9 mouse cellular contexts compared by ENCODE assay signal in genomic region chr7:101503351-101503750, GRCm38 (mm10).
DNase-seq lines count a peak whose midpoint lies in the region; ATAC-seq and TF ChIP-seq lines count a peak whose summit lies in the region.
"Had no signal": no experiment of that assay in that cellular context is flagged by ENCODE, and none has a peak within 500 bp of the region (broad histone marks: within the 10 kb centered on the region; RNA-seq: fewer than 3 reads in every experiment).

No protein-coding gene starts in this region.

- ATAC-seq in limb, embryonic 11.5 days (ENCODE audit: insufficient number of reproducible peaks, low FRiP score, low TSS enrichment, low read depth): no peak
- ATAC-seq in neural tube, embryonic 14.5 days (ENCODE audit: low read depth): peak; percentile 18; the same call in 1 of the 2 replicates

- H3K27ac ChIP-seq in cortical plate, adult 2 months (ENCODE audit: insufficient read depth, low read length): no peak overlapping the region
- H3K27ac ChIP-seq in limb, embryonic 11.5 days (replicated peaks; ENCODE audit: low read depth, low read length): no peak overlapping the region
- H3K27ac ChIP-seq in neural tube, embryonic 14.5 days (ENCODE audit: low read depth, low read length): no peak overlapping the region
- H3K27ac ChIP-seq: embryonic facial prominence, embryonic 13.5 days had no signal

- no peak overlapping the region for H3K4me3 ChIP-seq in cortical plate, adult 2 months (ENCODE audit: insufficient read depth, low read length)
- H3K4me3 ChIP-seq in limb, embryonic 11.5 days (ENCODE audit: low read depth, low read length): no peak overlapping the region
- no peak overlapping the region for H3K4me3 ChIP-seq in neural tube, embryonic 14.5 days (ENCODE audit: low read depth, low read length)
- H3K4me3 ChIP-seq: embryonic facial prominence, embryonic 13.5 days had no signal

- intact Hi-C loops in heart, postnatal 25 days (cut with DNase I): loop anchor here (1.0 to 2.0 kb wide), 2 partner anchors 37 to 53 kb away; no protein-coding TSS in a partner anchor

- no peaks in the 10 kb centered on the region for H3K36me3 ChIP-seq in limb, embryonic 11.5 days (ENCODE audit: control insufficient read depth, insufficient read depth, low read length)
- H3K36me3 ChIP-seq in neural tube, embryonic 14.5 days (ENCODE audit: control insufficient read depth, insufficient read depth, low read length): no peaks in the 10 kb centered on the region
- H3K36me3 ChIP-seq: embryonic facial prominence, embryonic 13.5 days had no signal

- peaks cover 8% of the 10 kb centered on the region; the same call in 1 of the 2 replicates for H3K27me3 ChIP-seq in limb, embryonic 11.5 days (ENCODE audit: control insufficient read depth, insufficient read depth, low read length)
- H3K27me3 ChIP-seq in neural tube, embryonic 14.5 days (ENCODE audit: control insufficient read depth, insufficient read depth, low read length): peaks cover 6% of the 10 kb centered on the region; the same call in 1 of the 2 replicates

- H3K4me1 ChIP-seq in cortical plate, adult 2 months (ENCODE audit: control insufficient read depth, insufficient read depth, low read length): peaks cover 9% of the 10 kb centered on the region
- H3K4me1 ChIP-seq in limb, embryonic 11.5 days (ENCODE audit: control insufficient read depth, insufficient read depth, low read length): no peaks in the 10 kb centered on the region
- H3K4me1 ChIP-seq in neural tube, embryonic 14.5 days (ENCODE audit: control insufficient read depth, insufficient read depth, low read length): no peaks in the 10 kb centered on the region

- H3K9me3 ChIP-seq in limb, embryonic 11.5 days (ENCODE audit: control insufficient read depth, low read length): no peaks in the 10 kb centered on the region; the same call in 1 of the 2 replicates
- no peaks in the 10 kb centered on the region for H3K9me3 ChIP-seq in neural tube, embryonic 14.5 days (ENCODE audit: control insufficient read depth, low read length)
- H3K9me3 ChIP-seq: embryonic facial prominence, embryonic 13.5 days had no signal

- no peak overlapping the region for H3K9ac ChIP-seq in limb, embryonic 11.5 days (ENCODE audit: low read length)
- no peak overlapping the region for H3K9ac ChIP-seq in neural tube, embryonic 14.5 days (replicated peaks; ENCODE audit: low read depth, low read length)
- H3K9ac ChIP-seq: embryonic facial prominence, embryonic 13.5 days had no signal

- TF ChIP-seq CTCF in cortical plate, adult 2 months (IDR thresholded peaks at IDR 0.05; ENCODE audit: extremely low read depth, insufficient read depth, low read length): peak; percentile 75

- no peak overlapping the region for H3K4me2 ChIP-seq in limb, embryonic 11.5 days (ENCODE audit: low read depth, severe bottlenecking)
- H3K4me2 ChIP-seq in neural tube, embryonic 14.5 days (ENCODE audit: low read depth, low read length): no peak overlapping the region
- H3K4me2 ChIP-seq: embryonic facial prominence, embryonic 13.5 days had no signal

- peak; percentile 68 for DNase-seq in layer of hippocampus, adult 11-12 months (ENCODE audit: low spot score)
- DNase-seq in layer of hippocampus, postnatal 36 days: no peak
- DNase-seq in NIH3T3 (ENCODE audit: low read depth): peak; percentile 67
- peak; percentile 47 for DNase-seq in heart, postnatal 25 days (ENCODE audit: low spot score)
- peak; percentile 76 for DNase-seq in limb, embryonic 11.5 days (ENCODE audit: low spot score)
- DNase-seq in thymus, postnatal 4 days: peak; percentile 77

- TF ChIP-seq POLR2A in cortical plate, adult 2 months (IDR thresholded peaks at IDR 0.05; ENCODE audit: extremely low read depth, insufficient read depth, low read length): no peak

- WGBS in limb, embryonic 11.5 days: 18% methylated on average over 8 of the region's 8 CpGs
- 20% methylated on average over 8 of the region's 8 CpGs for WGBS in neural tube, embryonic 14.5 days

Comparison
In these comparisons a context has a peak if more than half of its experiments do, and no peak if none do; other contexts are left out.
1. DNase-seq: peak in layer of hippocampus, adult 11-12 months (single experiment), NIH3T3 (single experiment), heart, postnatal 25 days (single experiment), limb, embryonic 11.5 days (single experiment) and thymus, postnatal 4 days (single experiment); none in layer of hippocampus, postnatal 36 days (0 of 2).